Mouse (Mus musculus) myocyte (in vitro differentiated cells): ENCODE results near the gene Cdh5. TPM values are rescaled to one million over a fixed set of nuclear protein-coding genes. Genes with fewer than 3 reads are reported as not detected.

Source experiments
- H3K27me3 ChIP-seq: one replicate; pipeline ENCODE4 v1.6.1; 2011; ENCODE audit not compliant: control insufficient read depth, insufficient read depth, insufficient read length
- H3K36me3 ChIP-seq: one replicate; pipeline ENCODE4 v1.6.1; 2011; ENCODE audit not compliant: control insufficient read depth, insufficient read depth
- H3K4me2 ChIP-seq: one replicate; pipeline ENCODE4 v1.6.1; 2011; ENCODE audit warnings: low read depth, control low read depth
- H3K4me3 ChIP-seq: one replicate; pipeline ENCODE4 v1.5.1; 2011; ENCODE audit warnings: mild to moderate bottlenecking, control low read depth, moderate library complexity
- H3K79me2 ChIP-seq: one replicate; pipeline ENCODE4 v1.6.1; 2011; ENCODE audit not compliant: control insufficient read depth, insufficient read depth
- H3ac ChIP-seq: one replicate; pipeline ENCODE4 v1.6.1; 2011; ENCODE audit not compliant: control insufficient read depth, insufficient read length
- CEBPB ChIP-seq: IDR thresholded peaks from 2 replicates; pipeline ENCODE4 v1.6.1; 2011; ENCODE audit warnings: mild to moderate bottlenecking, moderate library complexity; ENCODE audit not compliant: poor library complexity, insufficient read depth, severe bottlenecking
- E2F4 ChIP-seq: IDR thresholded peaks from one replicate; pipeline ENCODE4 v1.6.1; 2011; ENCODE audit warnings: mild to moderate bottlenecking, control low read depth, moderate library complexity; ENCODE audit not compliant: insufficient read depth
- MAX ChIP-seq: IDR thresholded peaks from one replicate; pipeline ENCODE4 v1.6.1; 2011; ENCODE audit warnings: low read depth, mild to moderate bottlenecking, control low read depth
- MYOD1 ChIP-seq, 3 experiments: IDR thresholded peaks; one replicate each; pipeline ENCODE4 v1.6.1; 2011; ENCODE audit warnings: control low read depth in 2 of 3, low read depth in 2 of 3, mild to moderate bottlenecking in 2 of 3, moderate library complexity in 1 of 3; ENCODE audit not compliant: insufficient read length in 2 of 3, control insufficient read depth in 1 of 3
- MYOG ChIP-seq, 3 experiments: IDR thresholded peaks; one replicate each; pipeline ENCODE4 v1.6.1; 2011; ENCODE audit warnings: control low read depth in 2 of 3, low read depth in 2 of 3, mild to moderate bottlenecking in 2 of 3; ENCODE audit not compliant: insufficient read length in 2 of 3, control insufficient read depth in 1 of 3, insufficient read depth in 1 of 3
- POLR2A ChIP-seq: IDR thresholded peaks from one replicate; pipeline ENCODE4 v1.6.1; 2011; ENCODE audit warnings: low read depth, mild to moderate bottlenecking, control low read depth, moderate library complexity; ENCODE audit not compliant: insufficient read length
- POLR2AphosphoS2 ChIP-seq: IDR thresholded peaks from one replicate; pipeline ENCODE4 v1.6.1; 2011; ENCODE audit warnings: low read depth, control low read depth; ENCODE audit not compliant: insufficient read length
- REST ChIP-seq: IDR thresholded peaks from one replicate; pipeline ENCODE4 v1.6.1; 2011; ENCODE audit warnings: mild to moderate bottlenecking, control low read depth, moderate library complexity; ENCODE audit not compliant: insufficient read depth, insufficient read length
- SRF ChIP-seq: IDR thresholded peaks from one replicate; pipeline ENCODE4 v1.6.1; 2011; ENCODE audit warnings: low read depth; ENCODE audit not compliant: control insufficient read depth, insufficient read length
- TCF12 ChIP-seq: IDR thresholded peaks from one replicate; pipeline ENCODE4 v1.6.1; 2011; ENCODE audit warnings: mild to moderate bottlenecking, control low read depth; ENCODE audit not compliant: poor library complexity, insufficient read depth, severe bottlenecking
- TCF3 ChIP-seq: IDR thresholded peaks from one replicate; pipeline ENCODE4 v1.6.1; 2011; ENCODE audit warnings: low read depth, control low read depth; ENCODE audit not compliant: insufficient read length
- USF1 ChIP-seq: IDR thresholded peaks from one replicate; pipeline ENCODE4 v1.6.1; 2011; ENCODE audit warnings: low read depth, mild to moderate bottlenecking, control low read depth, moderate library complexity
- polyA plus RNA-seq: library from polyadenylated mRNA; unstranded; fragments of >200 nt; fragmentation: generic; extraction: Trizol; gene quantifications from one replicate; pipeline ENCODE4 v1.2.1, GENCODE M21; 2012; ENCODE audit warnings: missing spikeins

Cdh5 gene
- polyA plus RNA-seq, 1 experiment: 0.11 TPM

DNA sequence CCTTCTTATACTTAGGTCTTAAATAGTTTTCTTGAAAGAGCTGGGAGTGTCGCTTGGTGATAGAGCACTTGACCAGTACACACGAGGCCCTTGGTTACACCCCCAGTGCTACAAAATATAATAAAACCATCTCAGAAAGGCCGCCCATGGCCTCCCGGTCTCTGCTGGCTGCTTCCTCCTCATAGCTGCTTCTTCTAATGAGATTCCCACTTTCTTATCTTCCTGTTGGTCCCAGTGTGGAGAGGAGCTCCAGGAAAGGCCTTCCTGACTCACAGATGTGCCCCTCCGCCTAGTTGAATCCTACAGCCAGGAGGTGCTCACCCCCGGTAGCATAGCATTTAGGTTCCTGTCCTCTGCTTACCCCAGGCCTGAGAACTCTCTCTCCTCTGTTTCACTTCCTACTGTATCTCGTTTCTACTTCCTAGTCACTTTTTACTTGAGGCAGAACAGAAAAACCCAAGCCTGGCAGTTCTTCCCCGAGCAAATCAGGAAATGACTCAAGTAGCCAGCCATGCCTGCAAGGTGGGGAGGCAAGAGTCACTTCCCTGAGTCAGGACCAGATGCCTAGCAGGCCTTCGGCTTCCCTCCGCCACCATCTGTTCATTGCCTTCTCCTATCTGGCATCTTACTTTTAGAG is 9.2 kb downstream of the Cdh5 start:
- TF ChIP-seq MYOG (IDR thresholded peaks at IDR 0.05; ENCODE audit: control insufficient read depth in 1 of 3, insufficient read depth in 1 of 3, insufficient read length in 2 of 3, low read depth in 2 of 3) (no peak), TCF3 (no peak), USF1 (no peak), TCF12 (no peak), SRF (no peak), POLR2A (no peak), POLR2AphosphoS2 (no peak), MAX (no peak), E2F4 (no peak), CEBPB (no peak), REST (no peak), MYOD1 (IDR thresholded peaks at IDR 0.05; ENCODE audit: control insufficient read depth in 1 of 3, insufficient read length in 2 of 3, low read depth in 2 of 3) (no peak)
- Histone ChIP-seq H3ac (no peak overlapping the region), H3K36me3 (no peaks in the 10 kb centered on the region), H3K4me2 (no peak overlapping the region), H3K27me3 (no peaks in the 10 kb centered on the region), H3K79me2 (no peaks in the 10 kb centered on the region), H3K4me3 (no peak overlapping the region)

DNA sequence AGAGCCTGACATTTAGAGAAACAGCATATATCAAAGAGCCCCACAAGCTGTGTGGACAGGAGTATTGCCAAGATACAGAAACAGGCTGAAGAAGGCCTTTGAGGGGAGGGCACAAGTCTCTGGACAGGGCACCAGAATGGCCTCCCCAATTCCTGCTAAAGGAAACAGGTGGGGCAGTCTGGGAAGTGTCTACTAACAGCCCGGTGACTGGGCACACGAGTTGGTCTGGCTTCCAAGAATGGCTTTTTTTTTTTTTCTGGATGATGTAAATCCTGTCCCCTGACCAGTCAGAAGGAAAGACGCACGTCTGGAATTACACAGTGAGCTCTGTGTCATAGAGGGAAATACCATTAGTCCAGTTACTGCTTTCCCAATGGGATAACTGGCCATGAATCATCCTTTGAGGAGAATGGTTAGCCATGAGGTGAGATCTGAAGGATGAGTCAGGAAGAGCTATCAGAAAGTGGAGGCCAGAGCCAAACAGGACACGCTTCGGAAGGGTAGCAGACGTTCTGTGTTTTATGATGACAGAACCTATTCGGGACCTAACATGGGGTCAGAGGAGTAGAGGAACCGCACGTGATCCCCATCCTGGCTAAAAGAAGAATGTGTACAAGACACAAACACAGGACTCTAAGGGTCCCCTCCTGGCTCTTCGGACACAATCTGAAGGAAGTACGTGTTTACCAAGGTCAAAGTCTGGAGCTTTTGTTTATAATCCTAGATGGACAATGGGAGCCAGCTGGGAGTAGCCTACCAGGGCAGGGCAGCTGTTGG is 20.4 kb downstream of the Cdh5 start:
- H3K36me3 ChIP-seq: no peaks in the 10 kb centered on the region
- H3K4me2 ChIP-seq: peak overlapping the region; percentile 14
- H3ac ChIP-seq: no peak overlapping the region
- H3K27me3 ChIP-seq: no peaks in the 10 kb centered on the region
- H3K79me2 ChIP-seq: no peaks in the 10 kb centered on the region
- TF ChIP-seq POLR2A (no peak), MYOD1 (IDR thresholded peaks at IDR 0.05; ENCODE audit: control insufficient read depth in 1 of 3, insufficient read length in 2 of 3, low read depth in 2 of 3) (no peak), TCF12 (no peak), MYOG (IDR thresholded peaks at IDR 0.05; ENCODE audit: control insufficient read depth in 1 of 3, insufficient read depth in 1 of 3, insufficient read length in 2 of 3, low read depth in 2 of 3) (no peak), TCF3 (no peak), MAX (no peak), CEBPB (no peak), POLR2AphosphoS2 (no peak), REST (no peak), SRF (no peak), E2F4 (no peak), USF1 (no peak)
- H3K4me3 ChIP-seq: no peak overlapping the region

DNA sequence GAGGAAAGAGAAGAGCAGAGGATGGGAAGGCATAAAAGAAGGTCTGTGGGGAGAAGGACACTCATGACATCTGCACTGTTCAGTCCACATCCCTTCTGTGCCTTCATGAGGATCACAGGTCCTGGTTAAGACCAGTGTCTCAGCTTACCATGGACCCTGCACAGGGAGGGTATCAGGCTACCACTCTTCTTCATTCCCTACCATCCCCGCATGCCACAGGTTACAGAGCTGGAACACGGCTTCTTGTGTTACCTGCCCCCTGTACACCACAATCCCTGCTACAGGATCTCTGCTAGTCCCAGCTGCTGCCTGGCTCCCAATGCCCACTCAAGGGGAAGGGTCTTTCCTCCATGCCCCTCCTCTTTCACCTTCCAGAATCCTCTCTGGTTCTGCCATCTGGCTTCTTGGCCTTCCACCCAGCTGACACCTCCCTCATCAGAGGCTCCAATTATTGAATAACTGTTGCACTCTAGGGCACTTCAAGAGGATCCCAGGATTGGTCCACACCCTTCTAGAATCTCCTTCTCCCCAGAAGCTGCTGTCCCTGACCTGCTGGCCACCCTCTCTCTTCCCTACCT is 21.7 kb downstream of the Cdh5 start:
- H3K36me3 ChIP-seq: no peaks in the 10 kb centered on the region
- H3K79me2 ChIP-seq: no peaks in the 10 kb centered on the region
- no peaks in the 10 kb centered on the region for H3K27me3 ChIP-seq
- no peak overlapping the region for H3ac ChIP-seq
- no peak for TF ChIP-seq POLR2A
- no peak overlapping the region for H3K4me2 ChIP-seq
- no peak overlapping the region for H3K4me3 ChIP-seq

DNA sequence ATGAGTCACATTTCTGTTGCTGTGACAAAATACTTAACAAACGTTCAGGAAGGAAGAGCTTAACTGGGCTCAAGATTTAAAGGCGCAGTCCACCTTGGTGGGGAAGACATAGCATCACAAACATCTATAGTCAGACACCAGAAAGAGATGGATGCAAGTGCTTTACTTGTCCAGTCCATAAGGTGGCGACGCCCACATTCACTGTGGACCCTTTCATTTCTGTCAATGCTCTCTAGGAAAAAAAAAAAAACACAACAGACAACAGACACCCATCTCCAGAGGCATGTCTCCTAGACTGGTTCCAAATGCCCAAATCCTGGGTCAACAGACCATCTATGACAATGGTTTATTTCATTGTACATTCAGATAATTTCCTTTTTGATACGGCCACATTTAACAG is 23.1 kb downstream of the Cdh5 start:
- Histone ChIP-seq H3K79me2 (no peaks in the 10 kb centered on the region), H3K4me2 (no peak overlapping the region), H3K4me3 (no peak overlapping the region), H3K27me3 (no peaks in the 10 kb centered on the region), H3ac (no peak overlapping the region), H3K36me3 (no peaks in the 10 kb centered on the region)
- TF ChIP-seq TCF3 (no peak), USF1 (no peak), POLR2AphosphoS2 (no peak), CEBPB (no peak), REST (no peak), TCF12 (no peak), MYOD1 (IDR thresholded peaks at IDR 0.05; ENCODE audit: control insufficient read depth in 1 of 3, insufficient read length in 2 of 3, low read depth in 2 of 3) (no peak), MAX (no peak), MYOG (IDR thresholded peaks at IDR 0.05; ENCODE audit: control insufficient read depth in 1 of 3, insufficient read depth in 1 of 3, insufficient read length in 2 of 3, low read depth in 2 of 3) (no peak)
